Mouse (Mus musculus) midbrain, embryonic 15.5 days (tissue): ENCODE data around the gene Iqgap3. TPM values are rescaled to one million over a fixed set of nuclear protein-coding genes. Genes with fewer than 3 reads are reported as not detected.

Experiments used
- ATAC-seq: fragments of 200-750 bp; cut with Nextera tagmentation; replicated peaks from 2 replicates; pipeline ENCODE4 v1.8.0; 2017; ENCODE audit warnings: moderate TSS enrichment
- H3K27ac ChIP-seq: fragments of 300-500 bp; sonication (generic); 2 replicates; pipeline ENCODE4 v1.5.1; 2015; ENCODE audit warnings: mild to moderate bottlenecking, inconsistent platforms
- H3K27me3 ChIP-seq: fragments of 300-500 bp; sonication (generic); replicated peaks from 2 replicates; pipeline ENCODE4 v1.6.1; 2015; ENCODE audit warnings: inconsistent platforms
- H3K36me3 ChIP-seq: fragments of 300-500 bp; sonication (generic); replicated peaks from 2 replicates; pipeline ENCODE4 v1.6.1; 2015; ENCODE audit warnings: inconsistent platforms
- H3K4me1 ChIP-seq: fragments of 300-500 bp; sonication (generic); 2 replicates; pipeline ENCODE4 v1.6.1; 2015; ENCODE audit warnings: inconsistent platforms
- H3K4me2 ChIP-seq: fragments of 300-500 bp; sonication (generic); 2 replicates; pipeline ENCODE4 v1.6.1; 2015; ENCODE audit warnings: inconsistent platforms, mild to moderate bottlenecking, moderate library complexity
- H3K4me3 ChIP-seq: fragments of 300-500 bp; sonication (generic); 2 replicates; pipeline ENCODE4 v1.5.1; 2015; ENCODE audit warnings: mild to moderate bottlenecking, inconsistent platforms
- H3K9ac ChIP-seq: fragments of 300-500 bp; sonication (generic); 2 replicates; pipeline ENCODE4 v1.6.1; 2015; ENCODE audit warnings: mild to moderate bottlenecking, inconsistent platforms
- H3K9me3 ChIP-seq: fragments of 300-500 bp; sonication (generic); 2 replicates; pipeline ENCODE4 v1.6.1; 2016; ENCODE audit warnings: inconsistent platforms
- whole genome bisulfite sequencing: fragments of 180-500 bp; shearing (Covaris S2); methylation state at CpG from one replicate; pipeline ENCODE4 v1.1.7; 2015; ENCODE audit warnings: mixed read lengths; 5-methylcytosine and 5-hydroxymethylcytosine counted together
- polyA plus RNA-seq: library from polyadenylated mRNA; unstranded; fragments of >200 nt; fragmentation: Nextera tagmentation; extraction: Ambion mirVana; gene quantifications from 2 replicates; pipeline ENCODE4 v1.2.1, GENCODE M21; 2015

Iqgap3 gene
- polyA plus RNA-seq, 1 experiment from 2014 or later, result 2.7 TPM

DNA sequence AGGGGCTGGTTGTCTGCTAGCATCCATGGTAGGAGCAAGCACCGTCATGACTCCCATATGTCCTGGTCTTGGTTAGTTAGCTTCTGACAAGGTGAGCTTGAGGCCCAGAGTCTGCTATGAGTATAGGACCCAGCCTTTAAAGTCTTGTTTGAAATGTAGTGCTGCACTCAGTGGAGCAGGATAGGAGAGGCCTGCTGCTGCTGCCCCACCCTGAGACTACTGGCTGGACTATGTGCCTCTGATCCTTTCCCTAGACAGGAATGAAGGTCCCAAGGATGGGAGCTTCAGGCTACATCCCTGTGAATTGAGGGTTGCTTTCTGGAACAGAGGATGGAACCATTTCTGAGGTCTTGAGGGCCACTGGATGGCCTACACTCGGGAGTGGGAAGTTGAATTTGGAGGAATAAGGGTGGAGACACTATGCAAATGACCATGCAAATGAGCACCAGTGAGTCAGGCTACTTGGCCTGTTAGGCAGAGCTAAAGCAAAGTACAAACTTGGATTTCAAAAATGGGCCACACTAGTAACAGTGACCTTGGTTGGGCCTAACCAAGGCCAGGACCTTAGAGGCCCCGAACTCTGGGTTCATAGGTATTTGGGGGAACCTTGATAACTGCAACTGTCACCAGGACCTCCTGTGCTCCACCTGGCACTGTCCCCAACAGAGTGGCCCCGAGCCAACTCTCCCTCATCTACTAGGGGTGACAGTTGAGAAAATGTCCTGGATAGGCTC, 67.2 kb downstream of the Iqgap3 start:
- 58% methylated on average over 4 of the region's 4 CpGs for WGBS
- Histone ChIP-seq H3K4me1 (peaks cover 97% of the 10 kb centered on the region), H3K9me3 (no peaks in the 10 kb centered on the region), H3K36me3 (no peaks in the 10 kb centered on the region), H3K27ac (peak overlapping the region; percentile 82), H3K9ac (no peak overlapping the region), H3K4me3 (no peak overlapping the region), H3K4me2 (peak overlapping the region; percentile 28; the same call in 1 of the 2 replicates), H3K27me3 (no peaks in the 10 kb centered on the region)
- no peak for ATAC-seq

- ATAC-seq, result no peak
- Histone ChIP-seq H3K9ac (peak overlapping the region; percentile 32; the same call in 1 of the 2 replicates), H3K36me3 (no peaks in the 10 kb centered on the region), H3K4me2 (peak overlapping the region; percentile 28; the same call in 1 of the 2 replicates), H3K27ac (peak overlapping the region; percentile 82), H3K4me1 (peaks cover 91% of the 10 kb centered on the region), H3K4me3 (no peak overlapping the region), H3K9me3 (no peaks in the 10 kb centered on the region), H3K27me3 (no peaks in the 10 kb centered on the region)
- WGBS, result 15% methylated on average over 6 of the region's 6 CpGs
Measured at GRCm38 (mm10) chr3:88149510-88149974, 67.8 kb downstream of the Iqgap3 start.

DNA sequence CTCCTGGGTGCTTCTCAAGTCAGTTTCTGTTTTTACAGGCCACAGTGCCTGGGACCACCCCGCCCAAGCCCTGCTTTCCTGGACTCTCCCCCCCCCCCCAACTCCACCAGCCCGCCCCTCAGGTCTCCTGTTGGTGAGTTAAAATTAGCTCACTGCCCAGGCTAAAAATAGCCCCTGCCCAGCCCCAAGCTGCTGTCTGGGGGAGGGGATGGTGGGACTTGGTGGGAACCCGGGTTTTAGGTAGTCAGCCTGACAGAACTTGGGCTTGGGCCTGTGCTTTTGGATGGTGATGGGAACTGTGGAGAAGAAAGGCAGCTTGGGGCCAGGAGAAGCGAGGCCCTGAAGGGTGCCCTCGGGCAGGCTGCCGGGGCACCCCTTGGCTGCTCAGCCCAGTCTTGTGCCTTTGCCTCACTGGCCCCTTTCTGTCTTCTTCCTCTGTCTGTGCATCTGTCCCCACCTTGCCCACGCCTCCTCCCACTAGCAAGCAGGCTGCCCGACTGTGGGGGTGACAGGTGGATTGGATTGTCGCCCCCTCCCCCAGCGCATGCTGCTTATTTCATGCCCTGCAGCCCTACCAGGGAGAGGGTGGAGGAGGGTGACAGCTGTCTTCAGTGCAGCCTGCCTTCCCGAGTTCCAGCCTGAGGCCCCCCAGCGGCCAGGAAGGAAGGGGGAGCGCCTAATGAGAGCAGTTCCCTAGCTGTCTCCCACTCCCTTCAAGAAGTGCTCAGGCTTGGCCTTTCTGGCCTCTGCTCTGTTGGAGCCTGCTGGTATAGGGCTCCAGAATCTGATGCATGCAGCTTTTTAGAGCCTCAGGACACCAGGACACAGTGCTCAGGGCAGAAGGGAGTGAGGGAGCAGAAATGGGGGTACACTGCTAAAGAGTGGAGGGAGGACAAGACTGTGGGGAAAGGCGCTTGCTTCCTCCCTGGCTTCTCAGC, 68.6 kb downstream of the Iqgap3 start:
- H3K27me3 ChIP-seq, result no peaks in the 10 kb centered on the region
- H3K4me3 ChIP-seq, result no peak overlapping the region
- H3K4me2 ChIP-seq, result peak overlapping the region; percentile 28
- WGBS, result 15% methylated on average over 14 of the region's 14 CpGs
- no peaks in the 10 kb centered on the region for H3K9me3 ChIP-seq
- H3K4me1 ChIP-seq, result peaks cover 83% of the 10 kb centered on the region
- peak overlapping the region; percentile 32 for H3K9ac ChIP-seq
- peak; percentile 16 for ATAC-seq
- H3K27ac ChIP-seq, result peak overlapping the region; percentile 82
- H3K36me3 ChIP-seq, result no peaks in the 10 kb centered on the region

DNA sequence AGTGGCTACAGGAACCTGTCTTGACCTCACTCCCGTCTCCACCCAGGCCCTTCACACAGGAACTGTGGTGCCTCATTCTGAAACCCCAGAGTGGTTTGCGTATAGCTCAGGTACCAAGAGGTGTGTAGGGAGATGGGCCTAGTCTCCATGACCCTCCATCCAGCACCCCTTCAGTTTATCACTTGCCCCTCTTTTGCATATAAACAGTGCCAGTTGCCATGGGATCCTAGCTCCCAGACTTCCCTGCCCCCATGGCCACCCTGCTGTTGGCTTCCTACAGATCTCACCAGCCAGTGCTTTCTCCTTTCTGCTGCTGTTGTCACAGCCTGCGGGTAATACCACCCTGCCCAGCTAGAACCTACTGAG, 69.2 kb downstream of the Iqgap3 start:
- Histone ChIP-seq H3K36me3 (no peaks in the 10 kb centered on the region), H3K27ac (peak overlapping the region; percentile 82), H3K4me3 (no peak overlapping the region), H3K9ac (no peak overlapping the region), H3K27me3 (no peaks in the 10 kb centered on the region), H3K4me1 (peaks cover 76% of the 10 kb centered on the region), H3K4me2 (0 out of 2 replicates have a peak overlapping the region, but pooled peaks have one; percentile 28), H3K9me3 (no peaks in the 10 kb centered on the region)
- WGBS, result 51% methylated on average over 3 of the region's 3 CpGs
- no peak for ATAC-seq

- 0 out of 2 replicates have a peak overlapping the region, but pooled peaks have one; percentile 16 for H3K9ac ChIP-seq
- no peaks in the 10 kb centered on the region for H3K27me3 ChIP-seq
- no peak overlapping the region for H3K4me3 ChIP-seq
- H3K36me3 ChIP-seq, result no peaks in the 10 kb centered on the region
- no peaks in the 10 kb centered on the region for H3K9me3 ChIP-seq
- 29% methylated on average over 3 of the region's 3 CpGs for WGBS
- peak; percentile 92 for ATAC-seq
- peak overlapping the region; percentile 82 for H3K27ac ChIP-seq
- H3K4me1 ChIP-seq, result peaks cover 66% of the 10 kb centered on the region
- H3K4me2 ChIP-seq, result peak overlapping the region; percentile 37
Measured at GRCm38 (mm10) chr3:88152056-88152455, 70.3 kb downstream of the Iqgap3 start.

DNA sequence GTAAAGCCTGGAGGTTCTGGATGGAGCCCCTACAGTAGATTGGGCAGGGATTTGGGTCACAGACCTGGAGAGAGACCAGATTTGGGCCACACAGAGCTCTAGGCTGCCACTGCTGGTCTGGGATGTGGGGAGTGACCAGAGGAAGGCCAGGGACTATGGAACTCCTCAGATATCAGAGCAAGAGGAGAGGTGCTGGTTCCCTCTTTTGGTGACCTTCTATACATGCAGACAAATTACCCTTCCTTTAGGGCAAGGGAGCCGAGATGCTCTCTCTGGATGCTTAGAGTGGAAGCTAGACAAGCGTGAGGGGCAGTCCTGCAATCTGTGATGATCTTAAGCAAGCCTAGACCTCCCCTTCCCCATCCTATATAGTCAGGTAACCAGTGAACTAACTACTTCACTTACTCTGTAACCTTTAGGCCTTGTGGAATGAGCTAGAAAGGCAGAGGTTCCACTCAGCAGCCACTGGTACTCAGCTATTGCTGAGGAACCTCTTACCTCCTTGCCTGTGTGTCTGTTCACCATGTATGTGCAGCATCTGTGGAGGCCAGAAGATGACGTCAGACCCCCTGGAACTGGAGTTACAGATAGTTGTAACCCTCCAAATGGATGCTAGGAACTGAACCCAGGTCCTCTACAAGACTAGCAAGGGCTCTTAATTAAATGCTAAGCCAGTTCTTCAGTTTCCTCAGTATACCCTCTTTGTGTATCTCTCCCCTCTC, 71.7 kb downstream of the Iqgap3 start:
- no peak for ATAC-seq
- Histone ChIP-seq H3K9ac (no peak overlapping the region), H3K4me2 (no peak overlapping the region), H3K9me3 (no peaks in the 10 kb centered on the region), H3K4me3 (no peak overlapping the region), H3K27ac (peak overlapping the region; percentile 82), H3K36me3 (no peaks in the 10 kb centered on the region), H3K4me1 (peaks cover 62% of the 10 kb centered on the region), H3K27me3 (no peaks in the 10 kb centered on the region)
- 89% methylated on average over 3 of the region's 3 CpGs for WGBS

DNA sequence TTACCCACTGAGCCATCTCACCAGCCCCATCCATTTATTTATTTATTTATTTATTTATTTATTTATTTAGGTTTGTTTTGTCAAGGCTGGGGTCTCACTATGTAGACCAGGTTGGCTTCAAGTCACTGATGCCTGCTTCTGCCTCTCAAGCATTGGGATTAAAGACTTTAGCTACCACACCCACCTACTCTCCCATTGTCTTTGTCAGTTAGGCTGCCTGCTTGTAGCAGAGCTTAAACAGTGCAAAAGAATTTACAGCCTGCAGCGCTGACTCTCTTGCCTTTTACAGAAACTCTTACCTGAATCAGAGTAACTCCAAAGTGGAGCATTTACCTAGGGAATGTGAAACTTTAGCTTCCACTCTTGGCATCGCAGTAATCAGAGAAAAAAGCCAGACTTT, 72.5 kb downstream of the Iqgap3 start:
- H3K9ac ChIP-seq, result no peak overlapping the region
- H3K4me1 ChIP-seq, result peaks cover 55% of the 10 kb centered on the region
- 85% methylated on average over 2 of the region's 2 CpGs for whole genome bisulfite sequencing
- no peak overlapping the region for H3K4me2 ChIP-seq
- H3K9me3 ChIP-seq, result no peaks in the 10 kb centered on the region
- H3K36me3 ChIP-seq, result no peaks in the 10 kb centered on the region
- H3K27ac ChIP-seq, result no peak overlapping the region
- ATAC-seq, result no peak
- H3K4me3 ChIP-seq, result no peak overlapping the region
- H3K27me3 ChIP-seq, result no peaks in the 10 kb centered on the region

DNA sequence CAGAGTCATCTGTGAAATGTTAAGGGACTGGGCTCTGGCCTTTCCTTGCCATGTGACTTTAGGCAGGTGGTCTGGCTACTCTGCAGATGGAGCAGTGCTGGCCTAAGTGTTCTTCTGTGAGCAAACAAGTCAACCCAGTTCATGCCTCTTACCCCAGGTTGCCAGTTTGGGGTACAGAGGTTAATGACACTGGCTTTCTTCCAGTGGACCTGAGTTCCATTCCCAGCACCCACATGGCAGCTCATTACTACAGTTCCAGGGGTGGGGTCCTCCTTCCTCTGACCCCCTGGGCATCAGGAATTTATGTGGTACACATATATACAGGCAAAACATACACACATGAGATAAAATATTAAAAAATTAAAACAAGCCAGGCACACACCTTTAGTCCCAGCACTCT, 75.0 kb downstream of the Iqgap3 start:
- H3K4me2 ChIP-seq, result no peak overlapping the region
- H3K4me1 ChIP-seq, result peaks cover 29% of the 10 kb centered on the region
- ATAC-seq, result no peak
- H3K9ac ChIP-seq, result no peak overlapping the region
- no peaks in the 10 kb centered on the region for H3K27me3 ChIP-seq
- peaks cover 9% of the 10 kb centered on the region for H3K36me3 ChIP-seq
- H3K27ac ChIP-seq, result no peak overlapping the region
- no peaks in the 10 kb centered on the region for H3K9me3 ChIP-seq
- no peak overlapping the region for H3K4me3 ChIP-seq

DNA sequence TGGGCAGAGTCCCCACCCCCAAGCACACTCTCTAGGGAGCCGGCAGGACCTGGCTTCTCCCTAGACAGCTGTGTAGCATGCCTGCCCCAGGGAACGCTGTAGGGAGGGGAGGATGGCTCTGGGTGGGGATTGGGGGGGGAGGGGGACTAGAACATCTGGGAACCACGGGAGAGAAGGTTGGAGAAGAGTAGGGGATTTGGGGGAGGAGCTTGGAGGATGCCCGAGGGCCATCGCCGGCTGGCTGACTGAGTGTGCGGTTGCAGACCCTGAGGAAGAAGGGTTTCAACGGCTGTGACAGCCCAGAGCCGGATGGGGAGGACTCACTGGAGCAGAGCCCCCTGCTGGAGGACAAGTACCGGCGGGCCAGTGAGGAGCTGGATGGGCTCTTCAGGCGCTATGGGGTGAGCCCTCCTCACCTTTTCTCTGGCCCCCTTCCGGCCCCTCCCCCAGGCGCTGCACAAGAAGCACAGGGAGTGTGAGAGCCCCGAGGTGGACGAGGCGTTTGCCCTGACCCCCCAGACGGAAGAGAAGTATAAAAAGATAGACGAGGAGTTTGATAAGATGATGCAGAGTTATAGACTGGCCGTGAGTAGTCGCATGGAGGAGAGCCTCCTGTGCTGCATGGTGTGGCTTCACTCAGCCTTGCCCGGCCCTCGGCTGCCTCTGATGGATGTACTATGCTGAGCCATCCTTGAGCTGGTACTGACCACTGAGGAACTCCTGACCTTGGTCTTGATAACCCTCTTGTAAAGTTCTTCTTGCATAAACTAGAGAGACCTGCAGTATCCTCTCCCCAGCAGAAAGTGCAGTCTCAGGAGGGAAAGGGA, 76.2 kb downstream of the Iqgap3 start:
- no peak overlapping the region for H3K9ac ChIP-seq
- no peak overlapping the region for H3K4me3 ChIP-seq
- no peak overlapping the region for H3K27ac ChIP-seq
- H3K9me3 ChIP-seq, result no peaks in the 10 kb centered on the region
- H3K4me2 ChIP-seq, result no peak overlapping the region
- H3K4me1 ChIP-seq, result peaks cover 17% of the 10 kb centered on the region
- no peaks in the 10 kb centered on the region for H3K27me3 ChIP-seq
- ATAC-seq, result peak; percentile 46
- 19% methylated on average over 23 of the region's 23 CpGs for WGBS
- peaks cover 16% of the 10 kb centered on the region for H3K36me3 ChIP-seq

DNA sequence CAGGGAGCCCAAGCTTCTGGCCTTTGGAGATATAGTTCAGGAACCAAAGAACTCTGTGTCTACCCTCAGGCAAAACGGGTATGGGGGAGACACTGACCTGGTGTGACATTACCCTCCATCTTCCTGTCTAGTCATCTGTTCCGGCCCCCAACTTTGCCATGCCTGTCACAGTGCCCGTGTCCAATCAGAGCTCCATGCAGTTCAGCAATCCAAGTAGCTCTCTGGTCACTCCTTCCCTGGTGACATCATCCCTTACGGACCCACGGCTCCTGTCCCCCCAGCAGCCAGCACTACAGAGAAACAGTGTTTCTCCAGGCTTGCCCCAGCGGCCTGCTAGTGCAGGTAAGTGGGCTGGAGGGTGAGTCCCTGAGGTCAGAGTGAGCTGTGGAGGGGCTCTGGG, 77.2 kb downstream of the Iqgap3 start:
- ATAC-seq, result no peak
- Histone ChIP-seq H3K27me3 (no peaks in the 10 kb centered on the region), H3K4me1 (peaks cover 9% of the 10 kb centered on the region), H3K4me3 (no peak overlapping the region), H3K27ac (no peak overlapping the region), H3K9ac (no peak overlapping the region), H3K9me3 (no peaks in the 10 kb centered on the region), H3K36me3 (peaks cover 16% of the 10 kb centered on the region), H3K4me2 (no peak overlapping the region)
- WGBS, result 83% methylated on average over 6 of the region's 6 CpGs

GRCm38 (mm10) chr3:88160856-88161255, 79.1 kb downstream of the Iqgap3 start:
- WGBS, result 80% methylated on average over 6 of the region's 6 CpGs
- H3K9me3 ChIP-seq, result no peaks in the 10 kb centered on the region
- H3K4me1 ChIP-seq, result peaks cover 9% of the 10 kb centered on the region
- no peak overlapping the region for H3K4me2 ChIP-seq
- H3K36me3 ChIP-seq, result peaks cover 18% of the 10 kb centered on the region
- H3K27me3 ChIP-seq, result no peaks in the 10 kb centered on the region
- H3K4me3 ChIP-seq, result no peak overlapping the region
- no peak overlapping the region for H3K9ac ChIP-seq
- no peak overlapping the region for H3K27ac ChIP-seq
- ATAC-seq, result no peak
